Mouse (Mus musculus) CH12F3 (cell line): Measurements from ENCODE around the gene Polr2a.
"Not testable (repeated sequence)": the region's sequence is repeated elsewhere in the genome, so short reads cannot be mapped to it uniquely, and the experiment has no call there.

Experiments
- in situ Hi-C: fragments of 300-500 bp; cut with MboI; formaldehyde crosslinking; loops from 2 replicates; pipeline ENCODE4 v1.14.3; 2020; ENCODE audit warnings: low sequenced_read_pairs

Gene Polr2a

GRCm38 (mm10) chr11:69707480-69707847 lies 51.0 kb downstream of the Polr2a start:
- in situ Hi-C loops, result no loop called here

GRCm38 (mm10) chr11:69706775-69707479 lies 51.5 kb downstream of the Polr2a start:
- in situ Hi-C loops, result no loop called here

- in situ Hi-C loops, result no loop called here
These were observed 53.8 kb downstream of the Polr2a start for GRCm38 (mm10) chr11:69704613-69705010.

GRCm38 (mm10) chr11:69703814-69704612 lies 54.4 kb downstream of the Polr2a start:
- in situ Hi-C loops, result no loop called here

GRCm38 (mm10) chr11:69703381-69703780 lies 55.1 kb downstream of the Polr2a start:
- in situ Hi-C loops, result not testable (repeated sequence)

- in situ Hi-C loops, result not testable (repeated sequence)
These were observed 55.6 kb downstream of the Polr2a start for GRCm38 (mm10) chr11:69702886-69703285.

- in situ Hi-C loops, result no loop called here
These were observed 58.8 kb downstream of the Polr2a start for GRCm38 (mm10) chr11:69699595-69699994.

- in situ Hi-C loops, result no loop called here
These were observed 59.9 kb downstream of the Polr2a start for GRCm38 (mm10) chr11:69698574-69698973.

GRCm38 (mm10) chr11:69697396-69697795 lies 61.0 kb downstream of the Polr2a start:
- in situ Hi-C loops, result no loop called here

- in situ Hi-C loops, result no loop called here
These were observed 62.9 kb downstream of the Polr2a start, which contains the start of the genes Tnfsf12 and Tnfsfm13 for GRCm38 (mm10) chr11:69695361-69696181. Gene Tnfsf12, minus strand, starts transcription at chr11:69695849. Gene Tnfsfm13, minus strand, starts transcription at chr11:69696098.

GRCm38 (mm10) chr11:69695046-69695360 lies 63.4 kb downstream of the Polr2a start:
- in situ Hi-C loops, result no loop called here

- in situ Hi-C loops, result no loop called here
These were observed 64.9 kb downstream of the Polr2a start for GRCm38 (mm10) chr11:69693421-69693965.

GRCm38 (mm10) chr11:69692863-69693262 lies 65.6 kb downstream of the Polr2a start:
- in situ Hi-C loops, result no loop called here

- in situ Hi-C loops, result no loop called here
These were observed 66.1 kb downstream of the Polr2a start for GRCm38 (mm10) chr11:69692196-69692811.

GRCm38 (mm10) chr11:69689891-69690290 lies 68.5 kb downstream of the Polr2a start:
- in situ Hi-C loops, result no loop called here

GRCm38 (mm10) chr11:69687061-69687460 lies 71.4 kb downstream of the Polr2a start:
- in situ Hi-C loops, result no loop called here

GRCm38 (mm10) chr11:69686377-69686776 lies 72.1 kb downstream of the Polr2a start:
- in situ Hi-C loops, result no loop called here

GRCm38 (mm10) chr11:69685526-69686148 lies 72.8 kb downstream of the Polr2a start, which contains the start of gene Tnfsf13:
Gene Tnfsf13, minus strand, starts transcription at chr11:69685784.
- in situ Hi-C loops, result no loop called here

GRCm38 (mm10) chr11:69684936-69685335 lies 73.5 kb downstream of the Polr2a start:
- in situ Hi-C loops, result no loop called here

GRCm38 (mm10) chr11:69684128-69684745 lies 74.2 kb downstream of the Polr2a start:
- in situ Hi-C loops, result no loop called here
